Mouse (Mus musculus) activated CD4-positive, CD25-positive, alpha-beta regulatory T cell, adult 4 months (primary cell): ENCODE data around the gene Ing2. TPM values are rescaled to one million over a fixed set of nuclear protein-coding genes. Genes with fewer than 3 reads are reported as not detected.

ENCODE experiments used
- ATAC-seq: one replicate; pipeline ENCODE4 v1.8.0; 2017
- polyA plus RNA-seq, 2 experiments: library from polyadenylated mRNA; unstranded; fragments of 100-300 nt; shearing (Covaris generic); gene quantifications; one replicate each; pipeline ENCODE4 v1.2.1; 2017

Ing2 gene
- polyA plus RNA-seq, 2 experiments from 2014 or later = 5.3 to 8.6 TPM

- peak; percentile 6 for ATAC-seq
These were observed 1.1 kb downstream of the Ing2 start for GRCm38 (mm10) chr8:47674140-47674776.

- peak; percentile 48 for ATAC-seq
These were observed 1.8 kb downstream of the Ing2 start for GRCm38 (mm10) chr8:47673317-47674139.

DNA sequence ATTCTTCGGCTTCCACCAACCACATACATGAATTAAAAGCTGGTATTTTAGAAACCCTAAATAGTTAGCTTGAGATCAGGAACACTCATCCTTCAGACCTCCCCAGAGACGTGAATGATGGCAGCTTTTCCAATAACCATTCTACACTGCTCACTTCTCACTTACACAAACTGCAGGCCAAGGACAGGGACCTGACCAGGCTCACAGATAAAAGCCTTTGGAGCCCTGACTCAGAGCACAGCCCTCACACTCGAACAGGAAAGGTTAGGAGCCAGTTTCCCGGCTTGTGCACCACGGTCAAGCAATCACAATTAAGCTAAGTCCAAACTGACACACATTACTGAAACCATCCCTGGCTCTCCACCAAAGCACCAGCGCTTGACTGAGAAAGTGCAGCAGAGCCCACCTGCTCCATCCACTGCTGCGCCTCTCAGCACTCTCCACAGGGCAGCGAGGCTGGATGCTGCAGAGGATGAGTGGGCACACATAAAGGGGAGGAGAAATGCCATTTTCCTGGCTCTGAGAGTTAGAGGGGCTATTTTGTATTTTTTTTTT, 11.0 kb downstream of the Ing2 start:
- no peak for ATAC-seq

- ATAC-seq = no peak
These were observed 12.2 kb downstream of the Ing2 start for GRCm38 (mm10) chr8:47663201-47663600.

DNA sequence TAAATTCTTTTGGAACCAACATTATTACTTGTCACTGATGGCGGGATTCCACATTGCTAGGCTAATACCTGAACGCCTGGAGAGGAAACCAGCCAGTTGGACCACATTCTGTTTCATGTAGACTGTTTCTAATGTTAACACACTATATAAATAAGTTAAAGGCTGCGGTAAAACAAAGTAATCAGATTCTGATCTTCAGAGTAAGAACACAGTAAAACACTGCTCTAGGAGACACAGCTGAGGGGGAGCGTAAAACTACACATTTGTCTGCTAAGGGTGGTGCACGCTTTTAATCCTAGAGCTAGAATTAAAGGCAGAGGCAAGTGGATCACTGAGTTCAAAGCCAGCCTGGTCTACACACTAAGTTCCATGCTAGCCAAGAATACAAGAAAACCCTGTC, 12.6 kb downstream of the Ing2 start:
- ATAC-seq = no peak

GRCm38 (mm10) chr8:47660394-47660793, 15.0 kb downstream of the Ing2 start:
- no peak for ATAC-seq

- no peak for ATAC-seq
These were observed 15.9 kb downstream of the Ing2 start for GRCm38 (mm10) chr8:47659463-47659862.

DNA sequence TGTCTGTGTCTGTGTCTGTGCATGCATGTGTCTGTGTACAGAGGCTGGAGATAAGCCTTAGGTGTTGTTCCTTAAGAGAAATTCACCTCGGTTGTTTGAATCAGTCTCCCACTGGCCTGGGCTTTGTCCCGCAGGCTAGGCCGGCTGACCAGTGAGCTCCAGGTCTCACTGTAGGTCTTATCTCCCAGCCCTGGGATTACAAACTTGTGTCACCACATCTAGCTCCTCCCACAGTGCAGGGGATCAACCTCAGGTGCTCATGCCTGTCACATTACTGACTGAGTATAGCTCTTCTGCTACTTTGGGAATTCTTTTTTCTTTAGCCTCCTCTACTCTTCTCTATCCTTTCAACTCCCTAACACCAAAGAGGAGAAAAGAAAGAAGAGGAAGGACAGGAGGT, 20.9 kb downstream of the Ing2 start:
- no peak for ATAC-seq

DNA sequence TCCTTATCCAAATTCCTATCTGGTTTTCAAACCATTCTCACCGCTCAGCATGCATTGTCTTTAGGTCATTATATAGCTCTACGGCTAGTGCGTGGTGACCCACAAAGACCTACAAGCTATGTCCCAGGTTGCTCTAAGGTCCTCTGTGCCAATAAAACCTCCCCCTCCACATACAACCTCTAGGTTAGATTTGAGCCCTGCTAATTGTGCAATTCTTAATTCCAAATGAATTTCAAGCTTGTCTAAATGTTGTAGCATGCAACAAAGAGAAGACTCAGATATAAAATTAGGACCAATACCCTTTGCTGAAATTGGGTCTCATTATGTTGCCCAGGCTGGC, 22.6 kb downstream of the Ing2 start:
- ATAC-seq = no peak

DNA sequence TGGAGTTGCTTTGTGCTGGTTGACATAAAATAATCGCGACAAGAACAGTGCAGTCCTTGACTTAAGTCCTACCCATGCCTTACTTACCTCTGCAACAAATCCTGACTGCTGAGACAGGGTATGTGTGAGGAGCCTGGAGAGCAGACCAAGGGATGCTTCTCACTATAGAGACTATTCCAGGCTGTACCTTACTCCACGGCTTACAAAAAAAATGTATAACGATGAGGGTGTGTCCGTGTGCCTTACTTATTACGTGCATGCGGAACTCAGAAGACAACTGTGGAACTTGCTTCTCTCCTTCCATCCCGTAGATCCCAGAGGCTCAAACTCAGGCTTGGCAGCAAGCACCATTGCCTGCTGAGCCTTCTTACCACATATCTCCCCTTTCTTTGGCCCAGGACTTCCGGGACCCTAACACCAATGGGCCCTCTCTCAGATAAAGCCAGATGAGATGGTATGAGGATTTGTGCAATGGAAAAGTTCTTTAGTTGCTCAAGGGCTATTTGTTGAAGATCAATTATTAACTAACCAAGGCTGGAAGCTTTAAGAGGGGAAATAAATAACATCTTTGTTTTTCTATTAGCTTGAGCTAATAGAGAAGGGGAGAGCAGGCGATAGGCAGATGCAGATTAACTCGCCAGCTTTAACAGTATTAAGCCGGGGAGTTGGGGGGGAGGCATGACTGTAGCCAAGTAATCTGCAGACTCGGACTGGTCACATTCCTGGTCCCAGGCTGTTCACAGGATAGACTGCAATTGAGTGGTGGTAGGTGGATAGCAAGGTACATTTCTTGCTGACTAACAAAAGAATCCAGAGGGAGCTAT, 23.2 kb downstream of the Ing2 start:
- ATAC-seq = no peak

DNA sequence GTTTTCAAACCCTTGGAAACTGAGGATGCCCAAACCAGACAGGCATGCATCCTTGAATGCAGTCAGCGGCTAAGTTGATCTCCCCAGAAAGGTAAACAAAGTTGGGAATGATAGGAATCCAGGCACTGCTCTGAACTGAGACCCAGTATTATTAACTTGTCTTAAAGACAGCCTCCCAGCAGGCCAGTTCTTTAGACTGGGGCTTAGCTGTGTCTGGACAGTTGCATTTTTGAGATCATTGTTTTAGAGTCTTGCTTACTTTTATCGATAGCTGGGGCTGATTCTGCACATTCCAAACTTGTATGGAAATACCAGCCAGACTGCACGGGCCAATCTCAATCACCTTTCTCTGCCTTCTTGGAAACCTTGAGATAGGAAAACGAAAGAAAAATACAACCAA, 24.5 kb downstream of the Ing2 start:
- no peak for ATAC-seq

DNA sequence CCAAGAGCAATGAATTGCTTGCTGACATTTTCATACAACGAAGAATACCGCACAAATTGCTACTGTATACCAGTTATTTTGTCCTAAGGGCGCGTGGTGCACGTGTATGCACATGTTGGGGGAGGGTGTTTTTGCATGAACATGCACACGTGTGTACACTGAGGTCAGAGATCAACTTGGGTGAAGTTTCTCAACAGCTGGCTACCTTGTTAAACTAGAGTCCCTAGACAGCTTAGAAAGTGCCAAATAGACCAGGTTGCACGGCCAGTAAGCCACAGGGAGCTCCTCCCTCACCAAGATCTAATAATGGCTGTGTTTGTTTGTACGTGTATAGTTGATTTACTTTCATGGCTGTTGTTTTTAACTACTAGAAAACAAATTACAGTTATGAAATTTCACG, 25.8 kb downstream of the Ing2 start:
- ATAC-seq = no peak

- no peak for ATAC-seq
These were observed 32.8 kb downstream of the Ing2 start for GRCm38 (mm10) chr8:47642514-47643064.

GRCm38 (mm10) chr8:47637152-47637551, 38.2 kb downstream of the Ing2 start:
- no peak for ATAC-seq

GRCm38 (mm10) chr8:47636032-47636431, 39.3 kb downstream of the Ing2 start:
- no peak for ATAC-seq

DNA sequence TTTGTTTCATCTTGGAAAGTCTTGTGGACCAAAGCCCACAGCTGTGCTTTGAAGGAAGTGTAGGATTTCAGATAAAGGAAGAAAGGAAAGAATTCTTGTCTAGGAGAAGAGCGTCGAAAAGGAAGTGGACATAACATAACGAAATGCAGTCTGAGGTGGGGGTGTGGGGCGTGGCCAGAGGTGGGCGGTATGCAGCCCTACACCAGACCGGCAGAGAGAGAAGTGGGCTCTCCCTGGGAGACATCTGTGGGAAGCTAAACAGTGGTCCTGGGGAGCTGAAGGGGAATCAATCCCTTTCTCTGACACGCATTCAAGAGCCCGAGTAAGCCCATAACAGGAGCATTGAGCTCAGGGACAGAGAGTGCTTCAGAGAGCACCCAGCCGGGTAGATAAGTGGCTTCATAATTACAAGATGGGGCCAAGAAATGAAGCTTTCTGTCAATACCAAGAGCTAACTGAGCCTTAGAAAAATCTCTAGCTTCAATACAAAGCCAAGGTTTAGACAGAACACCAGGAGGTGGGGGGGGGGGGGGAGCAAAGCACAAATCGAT, 40.5 kb downstream of the Ing2 start:
- ATAC-seq = no peak

DNA sequence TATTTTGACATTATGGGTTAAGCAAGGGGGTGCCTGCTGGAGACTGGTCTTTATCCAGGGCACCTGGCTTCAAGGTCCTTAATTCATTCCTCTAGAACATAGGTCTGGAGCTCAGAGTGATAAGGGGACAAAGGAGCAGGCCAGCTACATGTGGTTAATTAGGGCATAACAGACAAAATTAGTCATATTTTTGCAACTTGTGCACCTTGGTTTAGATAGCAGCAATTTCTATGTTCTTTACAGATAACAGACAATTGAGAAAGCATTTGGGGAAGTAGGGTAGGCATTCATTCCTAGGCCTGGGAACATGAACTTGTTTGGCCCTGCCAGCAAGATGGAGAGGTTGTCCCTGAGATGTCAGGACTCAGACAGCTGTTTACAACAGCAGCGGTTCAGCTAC, 54.2 kb downstream of the Ing2 start:
- no peak for ATAC-seq

Other genes with a start within 250 kb of the Ing2 start
- not detected for gene Stox2, start 229.2 kb downstream of the Ing2 start, polyA plus RNA-seq
- gene Trappc11, start 142.1 kb downstream of the Ing2 start, polyA plus RNA-seq = 10 to 100 TPM; 17.2 to 21.3 TPM
- gene Rwdd4a, start 141.9 kb downstream of the Ing2 start, polyA plus RNA-seq = 10 to 100 TPM; 25.1 to 25.8 TPM
- 10 to 100 TPM; 12.3 to 13.8 TPM for gene Cdkn2aip, start 38.4 kb upstream of the Ing2 start, polyA plus RNA-seq
- gene Cldn24, start 146.6 kb upstream of the Ing2 start, polyA plus RNA-seq = not detected
- gene Cldn22, start 148.9 kb upstream of the Ing2 start, polyA plus RNA-seq = under 1 TPM in 1 of 2 experiments, not detected in 1; 0.89 TPM